Mouse (Mus musculus) natural killer cell, adult 2 months (primary cell): ENCODE measurements around the gene Ctnnd1.

Experiments
- DNase-seq, 2 experiments: peaks; one replicate each; pipeline ENCODE4 v3.0.0; 2022; ENCODE audit warnings: low spot score in 2 of 2

Gene Ctnnd1

GRCm38 (mm10) chr2:84607842-84608241 lies 42.7 kb downstream of the Ctnnd1 start:
- no peak for DNase-seq

DNA sequence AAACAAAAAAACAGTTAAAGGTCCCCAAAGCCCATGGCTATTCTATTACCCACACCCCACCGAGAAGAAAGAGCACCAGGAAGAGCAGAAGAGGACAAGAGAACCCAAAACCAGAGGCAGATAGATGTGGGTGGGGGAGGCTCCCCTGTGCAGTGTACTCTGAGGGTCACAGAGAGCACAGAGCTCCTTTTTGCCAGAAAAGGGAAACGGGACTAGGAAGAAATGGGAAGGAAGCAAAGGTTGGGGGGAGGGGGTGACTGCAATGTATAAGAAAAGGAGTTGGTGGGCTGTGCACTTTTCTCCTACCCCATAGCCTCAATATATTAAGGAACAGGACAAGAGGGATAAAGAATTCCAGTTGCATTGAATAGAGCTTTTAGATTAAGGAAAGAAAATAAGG lies 49.6 kb downstream of the Ctnnd1 start:
- no peak for DNase-seq

DNA sequence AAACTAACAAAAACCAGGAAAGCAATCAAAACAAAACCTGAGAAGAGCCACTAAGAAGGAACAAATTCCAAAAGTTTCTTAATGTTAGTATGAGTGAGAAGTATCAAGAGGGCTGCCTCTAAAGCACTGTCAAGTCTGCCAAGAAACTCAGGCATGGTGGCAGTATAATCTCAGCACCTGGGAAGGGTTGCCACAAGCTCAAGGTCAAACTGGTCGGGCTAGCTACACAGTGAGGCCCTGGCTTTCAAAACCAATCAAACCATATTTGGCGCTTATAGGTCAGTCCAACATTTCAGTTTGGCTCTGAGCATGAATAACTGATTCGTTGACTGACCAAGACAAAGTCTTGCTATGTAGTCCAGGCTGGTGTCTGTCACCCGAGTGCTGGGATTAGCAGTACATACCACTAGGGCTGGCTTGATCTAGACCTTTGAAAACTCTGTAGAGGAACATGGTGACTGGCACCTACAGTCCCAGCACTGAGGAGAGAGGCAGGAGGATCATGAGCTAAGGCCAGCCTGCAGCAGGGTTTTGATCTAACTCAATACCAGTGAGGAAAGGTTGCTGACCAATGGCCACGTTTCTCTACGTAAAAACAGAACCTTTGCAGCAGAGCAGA lies 51.2 kb downstream of the Ctnnd1 start:
- no peak for DNase-seq

GRCm38 (mm10) chr2:84597123-84597522 lies 53.4 kb downstream of the Ctnnd1 start:
- no peak for DNase-seq

- no peak for DNase-seq
Measured at GRCm38 (mm10) chr2:84592801-84593200, 57.8 kb downstream of the Ctnnd1 start.

- DNase-seq, result no peak
Measured at GRCm38 (mm10) chr2:84585700-84586099, 64.9 kb downstream of the Ctnnd1 start.

DNA sequence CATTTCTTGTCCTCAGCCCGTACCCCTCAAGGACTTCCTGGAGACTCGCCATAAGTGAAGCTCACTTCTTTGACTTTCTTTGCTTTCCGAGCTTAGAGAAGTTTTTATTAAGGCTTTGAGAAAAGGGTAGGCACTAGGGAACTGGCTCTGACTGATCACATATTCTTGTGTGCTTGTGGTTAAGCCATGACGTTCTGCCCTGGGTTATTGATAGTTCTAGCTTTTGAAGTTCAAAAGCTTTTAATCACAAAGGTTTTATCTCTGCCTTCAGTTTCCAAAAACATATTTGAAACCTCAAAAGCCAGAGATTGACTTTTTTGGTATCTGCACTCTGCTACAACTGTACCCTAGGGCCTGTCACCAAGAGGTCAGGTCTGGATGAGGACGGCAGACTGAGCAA lies 68.3 kb downstream of the Ctnnd1 start:
- DNase-seq, result no peak

DNA sequence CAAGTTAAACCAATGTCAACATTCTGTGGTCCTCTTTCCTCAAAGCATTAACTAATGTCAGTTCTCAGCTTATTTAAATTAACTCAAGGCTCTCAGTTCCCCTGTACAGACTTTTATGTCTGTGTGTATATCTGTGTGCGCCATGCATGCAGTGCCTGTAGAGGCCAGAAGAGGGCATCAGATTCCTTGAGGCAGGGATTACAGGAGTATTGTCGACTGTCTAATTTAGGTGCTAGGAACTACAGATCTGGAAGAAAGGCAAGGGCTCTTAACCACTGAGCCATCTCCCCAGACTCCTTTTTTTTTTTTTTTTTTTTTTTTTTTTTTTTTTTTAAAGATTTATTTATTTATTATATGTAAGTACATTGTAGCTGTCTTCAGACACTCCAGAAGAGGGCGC lies 69.4 kb downstream of the Ctnnd1 start:
- no peak for DNase-seq

DNA sequence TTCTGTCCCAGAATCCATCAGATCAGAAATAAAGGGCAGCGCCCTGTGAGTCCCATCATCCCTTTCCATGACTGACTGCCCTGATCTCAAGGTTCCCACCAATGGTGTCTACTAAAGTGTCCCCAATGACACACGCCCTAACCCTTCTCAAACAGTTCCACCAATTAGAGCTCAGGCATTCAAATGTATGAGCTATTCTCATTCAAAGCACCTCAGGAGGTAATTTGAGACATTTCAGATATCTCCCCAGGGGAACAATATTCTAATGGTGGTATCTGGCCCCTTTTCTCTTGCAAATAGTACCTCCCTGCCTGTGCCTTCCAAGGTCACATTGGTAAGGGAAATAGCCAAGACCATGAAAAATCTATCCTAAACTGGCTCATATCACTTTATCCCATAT lies 71.3 kb downstream of the Ctnnd1 start:
- no peak for DNase-seq

GRCm38 (mm10) chr2:84574130-84574529 lies 76.4 kb downstream of the Ctnnd1 start:
- DNase-seq, result no peak

DNA sequence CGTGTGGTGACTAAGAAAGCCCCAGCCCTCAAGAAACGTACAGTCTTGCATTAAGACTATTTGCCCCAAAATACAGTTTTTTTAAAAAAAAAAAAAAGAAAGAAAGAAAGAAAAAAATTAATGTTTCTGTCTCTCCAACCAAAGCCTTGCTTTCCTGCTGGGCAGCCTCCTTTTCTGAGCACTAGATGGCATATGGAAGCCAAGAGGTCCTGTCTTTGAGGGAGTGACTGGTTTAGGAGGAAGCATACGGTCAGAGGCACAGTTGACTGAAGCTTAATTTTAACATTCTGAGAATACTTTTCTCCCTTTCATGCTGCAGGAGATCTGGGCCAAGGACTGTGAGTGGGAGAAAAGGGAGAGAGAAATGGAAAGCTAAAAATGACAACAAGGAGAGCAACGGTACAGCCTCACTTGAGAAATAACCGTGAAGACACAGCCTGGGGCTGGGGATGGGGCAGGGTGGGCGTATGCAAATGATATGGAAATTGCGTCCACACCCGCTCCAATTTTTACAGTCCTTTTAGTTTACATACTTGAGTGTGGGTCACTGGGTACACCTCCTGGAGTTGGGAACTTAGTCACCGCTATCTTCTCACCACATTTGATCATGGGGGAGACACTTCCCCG lies 93.6 kb downstream of the Ctnnd1 start:
- DNase-seq, result no peak

- no peak for DNase-seq
Measured at GRCm38 (mm10) chr2:84551390-84552100, 99.0 kb downstream of the Ctnnd1 start.
